Mouse (Mus musculus): ENCODE results near the gene Atp2b4.

GRCm38 (mm10) chr1:133753325-133753724, 47.5 kb downstream of the Atp2b4 start:
- TF ChIP-seq POLR2A (IDR thresholded peaks at IDR 0.05; ENCODE audit: low read depth, low read length) (no peak), CTCF (conservative IDR thresholded peaks at IDR 0.05; ENCODE audit: insufficient read depth, insufficient read length, low read depth, low read length) (no peak)

Data from kidney, adult 2 months (tissue).